Mouse (Mus musculus) liver, embryonic 15.5 days (tissue): ENCODE results near the gene Marco. TPM values are rescaled to one million over a fixed set of nuclear protein-coding genes. Genes with fewer than 3 reads are reported as not detected.

ENCODE experiments used
- ATAC-seq: fragments of 200-750 bp; cut with Nextera tagmentation; 2 replicates; pipeline ENCODE4 v1.8.0; 2017; ENCODE audit warnings: moderate number of reproducible peaks, mild to moderate bottlenecking, moderate library complexity; ENCODE audit not compliant: insufficient read depth
- H3K27ac ChIP-seq: fragments of 300-500 bp; sonication (generic); replicated peaks from 2 replicates; pipeline ENCODE4 v1.5.1; 2015; ENCODE audit warnings: mild to moderate bottlenecking, inconsistent platforms
- H3K27me3 ChIP-seq: fragments of 300-500 bp; sonication (generic); 2 replicates; pipeline ENCODE4 v1.6.1; 2015; ENCODE audit warnings: mild to moderate bottlenecking, inconsistent platforms
- H3K36me3 ChIP-seq: fragments of 300-500 bp; sonication (generic); replicated peaks from 2 replicates; pipeline ENCODE4 v1.6.1; 2015; ENCODE audit warnings: moderate library complexity, mild to moderate bottlenecking, inconsistent platforms
- H3K4me1 ChIP-seq: fragments of 300-500 bp; sonication (generic); replicated peaks from 2 replicates; pipeline ENCODE4 v1.6.1; 2015; ENCODE audit warnings: inconsistent platforms
- H3K4me2 ChIP-seq: fragments of 300-500 bp; sonication (generic); 2 replicates; pipeline ENCODE4 v1.6.1; 2015; ENCODE audit warnings: moderate library complexity, mild to moderate bottlenecking, inconsistent platforms
- H3K4me3 ChIP-seq: fragments of 300-500 bp; sonication (generic); replicated peaks from 2 replicates; pipeline ENCODE4 v1.5.1; 2015; ENCODE audit warnings: mild to moderate bottlenecking, inconsistent platforms
- H3K9ac ChIP-seq: fragments of 300-500 bp; sonication (generic); 2 replicates; pipeline ENCODE4 v1.6.1; 2015; ENCODE audit warnings: moderate library complexity, mild to moderate bottlenecking, inconsistent platforms
- H3K9me3 ChIP-seq: fragments of 300-500 bp; sonication (generic); replicated peaks from 2 replicates; pipeline ENCODE4 v1.6.1; 2016; ENCODE audit warnings: inconsistent platforms
- WGBS: fragments of 180-500 bp; shearing (Covaris S2); methylation state at CpG from one replicate; pipeline ENCODE4 v1.1.7; 2015; ENCODE audit warnings: mixed read lengths; ENCODE audit not compliant: insufficient replicate concordance; 5-methylcytosine and 5-hydroxymethylcytosine counted together
- polyA plus RNA-seq: library from polyadenylated mRNA; unstranded; fragments of >200 nt; fragmentation: Nextera tagmentation; extraction: Ambion mirVana; gene quantifications from 2 replicates; pipeline ENCODE4 v1.2.1, GENCODE M21; 2015

Marco gene
- polyA plus RNA-seq, 1 experiment from 2014 or later, result 48.8 TPM

- Histone ChIP-seq H3K9ac (no peak overlapping the region), H3K9me3 (no peaks in the 10 kb centered on the region), H3K4me2 (no peak overlapping the region), H3K36me3 (no peaks in the 10 kb centered on the region), H3K27ac (no peak overlapping the region), H3K4me1 (no peaks in the 10 kb centered on the region), H3K27me3 (no peaks in the 10 kb centered on the region), H3K4me3 (no peak overlapping the region)
- ATAC-seq, result no peak
- 18% methylated on average over 4 of the region's 4 CpGs for WGBS
Observed at GRCm38 (mm10) chr1:120498036-120498435, 6.8 kb downstream of the Marco start.

GRCm38 (mm10) chr1:120480937-120481336, 23.9 kb downstream of the Marco start:
- ATAC-seq, result no peak
- H3K9ac ChIP-seq, result no peak overlapping the region
- H3K36me3 ChIP-seq, result no peaks in the 10 kb centered on the region
- no peaks in the 10 kb centered on the region for H3K9me3 ChIP-seq
- H3K4me3 ChIP-seq, result no peak overlapping the region
- H3K4me1 ChIP-seq, result no peaks in the 10 kb centered on the region
- no peak overlapping the region for H3K27ac ChIP-seq
- 7% methylated on average over 5 of the region's 5 CpGs for WGBS
- H3K4me2 ChIP-seq, result no peak overlapping the region
- H3K27me3 ChIP-seq, result no peaks in the 10 kb centered on the region

DNA sequence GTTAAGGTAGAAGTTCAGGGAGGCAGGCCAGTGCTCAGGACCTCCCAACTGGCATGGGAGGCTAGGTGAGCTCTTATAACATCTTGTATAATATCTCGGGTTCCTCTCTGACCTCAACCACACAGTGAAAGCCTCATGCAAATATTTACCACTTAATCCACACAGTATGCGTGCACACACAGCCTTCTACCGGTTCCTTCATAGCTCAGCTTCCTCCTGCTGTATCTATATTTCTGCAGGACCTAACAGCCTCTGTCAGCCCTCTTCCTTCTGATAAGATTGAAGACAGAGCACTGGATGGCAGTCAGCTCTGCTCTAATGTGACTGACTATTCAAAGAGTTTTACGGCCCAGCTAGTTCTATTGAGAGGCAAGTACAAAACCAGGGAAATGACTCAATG, 30.0 kb downstream of the Marco start:
- Histone ChIP-seq H3K4me3 (no peak overlapping the region), H3K4me2 (no peak overlapping the region), H3K27ac (no peak overlapping the region), H3K27me3 (no peaks in the 10 kb centered on the region), H3K9ac (no peak overlapping the region), H3K9me3 (no peaks in the 10 kb centered on the region), H3K36me3 (no peaks in the 10 kb centered on the region), H3K4me1 (no peaks in the 10 kb centered on the region)
- no peak for ATAC-seq
- WGBS, result 15% methylated on average over 4 of the region's 4 CpGs

DNA sequence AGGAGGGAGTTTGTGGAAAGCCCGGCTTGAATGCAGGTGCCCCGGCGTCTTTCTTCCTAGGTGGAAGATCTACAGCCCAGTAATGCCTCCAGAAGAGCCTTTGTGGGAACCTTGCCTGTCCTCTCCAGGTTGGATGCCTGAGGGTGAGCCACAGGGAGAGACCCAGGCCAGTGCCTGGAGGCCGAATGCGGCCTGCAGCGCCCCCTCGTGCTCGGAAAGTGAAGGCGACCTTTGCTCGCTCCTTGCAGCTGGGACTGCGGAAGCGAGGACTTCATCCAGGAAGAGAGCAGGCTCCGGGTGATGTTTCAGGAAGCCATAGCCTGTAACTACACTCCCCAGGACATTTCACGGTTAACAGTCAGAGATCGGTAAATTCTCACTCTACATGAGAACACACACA, 35.9 kb downstream of the Marco start:
- no peak overlapping the region for H3K9ac ChIP-seq
- no peaks in the 10 kb centered on the region for H3K9me3 ChIP-seq
- H3K4me2 ChIP-seq, result no peak overlapping the region
- no peaks in the 10 kb centered on the region for H3K27me3 ChIP-seq
- no peak overlapping the region for H3K4me3 ChIP-seq
- no peak overlapping the region for H3K27ac ChIP-seq
- no peak for ATAC-seq
- H3K4me1 ChIP-seq, result no peaks in the 10 kb centered on the region
- no peaks in the 10 kb centered on the region for H3K36me3 ChIP-seq
- 9% methylated on average over 15 of the region's 15 CpGs for WGBS

- H3K27me3 ChIP-seq, result no peaks in the 10 kb centered on the region
- H3K27ac ChIP-seq, result no peak overlapping the region
- no peak overlapping the region for H3K9ac ChIP-seq
- no peaks in the 10 kb centered on the region for H3K4me1 ChIP-seq
- no peak for ATAC-seq
- no peaks in the 10 kb centered on the region for H3K36me3 ChIP-seq
- H3K9me3 ChIP-seq, result no peaks in the 10 kb centered on the region
- WGBS, result 46% methylated on average over 2 of the region's 2 CpGs
- H3K4me2 ChIP-seq, result no peak overlapping the region
- no peak overlapping the region for H3K4me3 ChIP-seq
Observed at GRCm38 (mm10) chr1:120467323-120467722, 37.5 kb downstream of the Marco start.

GRCm38 (mm10) chr1:120466751-120467150, 38.1 kb downstream of the Marco start:
- H3K27me3 ChIP-seq, result no peaks in the 10 kb centered on the region
- H3K9me3 ChIP-seq, result no peaks in the 10 kb centered on the region
- no peak for ATAC-seq
- H3K4me1 ChIP-seq, result no peaks in the 10 kb centered on the region
- no peak overlapping the region for H3K4me2 ChIP-seq
- no peak overlapping the region for H3K4me3 ChIP-seq
- 29% methylated on average over 7 of the region's 7 CpGs for WGBS
- H3K9ac ChIP-seq, result no peak overlapping the region
- no peaks in the 10 kb centered on the region for H3K36me3 ChIP-seq
- H3K27ac ChIP-seq, result no peak overlapping the region

GRCm38 (mm10) chr1:120459032-120459431, 45.8 kb downstream of the Marco start:
- Histone ChIP-seq H3K4me1 (no peaks in the 10 kb centered on the region), H3K27me3 (no peaks in the 10 kb centered on the region), H3K4me3 (no peak overlapping the region), H3K4me2 (no peak overlapping the region), H3K27ac (no peak overlapping the region), H3K36me3 (no peaks in the 10 kb centered on the region), H3K9ac (no peak overlapping the region), H3K9me3 (no peaks in the 10 kb centered on the region)
- no peak for ATAC-seq
- WGBS, result 61% methylated on average over 6 of the region's 6 CpGs

- no peak for ATAC-seq
- WGBS, result 42% methylated on average over 5 of the region's 5 CpGs
- H3K4me3 ChIP-seq, result no peak overlapping the region
Observed at GRCm38 (mm10) chr1:120458524-120458923, 46.3 kb downstream of the Marco start.

DNA sequence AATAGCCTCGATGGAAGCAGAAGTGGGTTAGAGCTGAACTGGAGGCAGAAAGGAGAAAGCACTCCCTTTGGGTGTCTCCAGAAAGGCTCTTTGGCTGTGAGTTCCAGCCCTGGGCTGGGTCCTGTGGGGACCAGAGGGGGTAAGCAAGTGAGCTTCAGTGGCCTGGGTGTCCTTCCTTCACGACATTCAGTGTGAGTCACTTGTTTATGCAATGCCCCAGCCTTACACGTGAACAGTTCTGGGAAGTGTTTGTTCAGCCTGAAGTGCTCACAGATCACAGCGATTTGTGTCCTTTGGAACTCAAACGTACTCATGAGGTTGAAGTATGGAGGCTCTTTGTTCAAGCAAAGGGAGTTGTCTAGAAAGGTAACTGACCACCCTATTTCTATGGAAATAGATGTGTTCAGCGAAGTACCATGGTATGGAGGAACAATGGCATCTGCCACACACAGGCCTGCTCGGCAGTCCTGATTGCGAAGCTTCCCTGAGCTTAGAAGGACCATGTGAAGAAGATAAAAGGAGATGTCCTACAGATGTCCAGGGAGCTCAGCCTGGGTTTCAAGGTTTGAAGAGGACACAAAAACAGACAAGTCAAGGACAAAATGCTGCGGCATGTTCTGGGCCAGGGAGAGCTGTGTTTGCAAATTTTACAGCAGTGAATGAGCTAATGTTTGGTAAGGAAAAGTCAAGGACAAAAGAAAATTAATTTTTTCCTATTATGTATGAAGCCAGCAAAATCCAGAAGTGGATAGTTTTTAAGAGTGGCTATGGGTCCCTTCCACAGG, 53.1 kb downstream of the Marco start:
- Histone ChIP-seq H3K9ac (no peak overlapping the region), H3K27me3 (no peaks in the 10 kb centered on the region), H3K4me3 (no peak overlapping the region), H3K36me3 (no peaks in the 10 kb centered on the region), H3K4me1 (no peaks in the 10 kb centered on the region), H3K4me2 (no peak overlapping the region), H3K27ac (no peak overlapping the region), H3K9me3 (no peaks in the 10 kb centered on the region)
- WGBS, result 57% methylated on average over 9 of the region's 9 CpGs
- ATAC-seq, result no peak

More at GRCm38 (mm10) chr1:120458524-120458923, 46.3 kb downstream of the Marco start:
- Histone ChIP-seq H3K9ac (no peak overlapping the region), H3K9me3 (no peaks in the 10 kb centered on the region), H3K27me3 (no peaks in the 10 kb centered on the region), H3K27ac (no peak overlapping the region), H3K36me3 (no peaks in the 10 kb centered on the region), H3K4me2 (no peak overlapping the region), H3K4me1 (no peaks in the 10 kb centered on the region)

GRCm38 (mm10) chr1:120449662-120450061, 55.2 kb downstream of the Marco start:
- ATAC-seq, result no peak
- Histone ChIP-seq H3K4me3 (no peak overlapping the region), H3K4me2 (no peak overlapping the region), H3K27me3 (no peaks in the 10 kb centered on the region), H3K36me3 (no peaks in the 10 kb centered on the region), H3K9me3 (no peaks in the 10 kb centered on the region), H3K27ac (no peak overlapping the region), H3K9ac (no peak overlapping the region), H3K4me1 (no peaks in the 10 kb centered on the region)
- 7% methylated on average over 2 of the region's 2 CpGs for WGBS

- Histone ChIP-seq H3K4me3 (no peak overlapping the region), H3K9ac (no peak overlapping the region), H3K27ac (no peak overlapping the region), H3K27me3 (no peaks in the 10 kb centered on the region), H3K36me3 (no peaks in the 10 kb centered on the region), H3K4me1 (no peaks in the 10 kb centered on the region), H3K4me2 (no peak overlapping the region), H3K9me3 (no peaks in the 10 kb centered on the region)
- WGBS, result 13% methylated on average over 3 of the region's 3 CpGs
- no peak for ATAC-seq
Observed at GRCm38 (mm10) chr1:120443228-120443639, 61.6 kb downstream of the Marco start.

- H3K9me3 ChIP-seq, result no peaks in the 10 kb centered on the region
- H3K36me3 ChIP-seq, result no peaks in the 10 kb centered on the region
- H3K4me2 ChIP-seq, result no peak overlapping the region
- ATAC-seq, result no peak
- no peak overlapping the region for H3K27ac ChIP-seq
- H3K9ac ChIP-seq, result no peak overlapping the region
- no peaks in the 10 kb centered on the region for H3K4me1 ChIP-seq
- H3K4me3 ChIP-seq, result no peak overlapping the region
- H3K27me3 ChIP-seq, result no peaks in the 10 kb centered on the region
- WGBS, result 33% methylated on average over 2 of the region's 2 CpGs
Observed at GRCm38 (mm10) chr1:120441587-120441986, 63.2 kb downstream of the Marco start.
